Mouse (Mus musculus) gastrocnemius, postnatal 10 days (tissue): ENCODE data around the gene Rps6kb2. TPM values are rescaled to one million over a fixed set of nuclear protein-coding genes. Genes with fewer than 3 reads are reported as not detected.

ENCODE experiments used
- DNase-seq: peaks from one replicate; pipeline ENCODE4 v3.0.0; 2021; ENCODE audit warnings: mixed read lengths
- total RNA-seq, 2 experiments: library from RNA; stranded (reverse); gene quantifications; 2 replicates each; pipeline ENCODE4 v1.2.3; 2021

Gene Rps6kb2
- total RNA-seq, 2 experiments from 2014 or later = 25.3 to 30.9 TPM

DNA sequence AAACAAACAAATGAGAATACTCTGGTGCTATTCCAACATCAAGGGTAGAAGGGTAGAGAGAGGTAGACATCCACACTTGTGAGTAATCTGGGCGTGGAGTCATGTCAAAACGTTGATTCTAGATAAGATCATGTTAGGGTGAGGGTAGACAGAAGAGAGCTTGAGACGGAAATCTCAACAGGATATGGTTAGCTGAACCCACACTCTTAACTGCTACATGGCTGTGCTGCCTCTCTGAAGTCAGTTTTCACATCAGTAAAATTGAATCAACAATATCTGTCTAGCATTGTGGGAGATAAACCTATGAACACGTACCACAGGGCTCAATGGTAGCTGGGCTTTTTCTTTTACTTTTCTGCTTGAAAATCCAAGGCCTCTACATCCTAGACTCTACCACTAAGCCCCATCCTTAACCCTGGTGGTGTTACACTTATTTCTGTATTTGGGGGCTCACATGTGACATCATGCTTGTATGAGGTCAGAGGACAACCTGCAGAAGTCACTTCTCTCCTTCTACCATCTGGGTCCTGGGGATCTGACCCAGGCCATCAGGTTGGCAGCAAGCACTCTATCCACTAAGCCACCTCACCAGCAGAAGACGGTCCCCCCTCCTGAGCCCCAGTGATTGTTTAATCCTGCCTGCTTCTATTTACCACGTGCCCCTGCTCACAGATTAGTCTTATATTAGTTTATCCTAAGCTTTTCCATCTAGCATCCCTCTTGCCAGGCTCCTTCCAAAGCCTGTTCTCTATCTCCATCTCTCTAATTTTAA is 43.3 kb downstream of the Rps6kb2 start:
- DNase-seq = no peak

DNA sequence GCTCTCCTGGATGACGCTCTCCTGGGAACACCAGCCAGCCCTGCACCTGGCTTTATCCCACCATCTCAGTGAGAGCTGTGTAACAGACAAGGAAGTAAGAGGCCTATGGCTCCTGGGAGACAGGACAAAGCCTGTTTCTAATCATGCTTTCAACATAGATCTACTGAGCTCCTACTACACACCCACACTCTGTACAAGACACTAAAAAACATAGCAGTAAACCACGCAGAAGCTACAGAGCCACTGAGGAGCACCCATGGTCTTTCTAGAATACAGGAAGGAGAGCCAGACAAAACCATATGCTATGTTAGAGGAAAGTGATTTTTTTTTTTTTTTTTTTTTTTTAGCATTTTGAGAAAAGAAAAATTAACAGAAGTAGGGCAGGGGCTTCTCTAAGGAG is 44.8 kb downstream of the Rps6kb2 start:
- no peak for DNase-seq

DNA sequence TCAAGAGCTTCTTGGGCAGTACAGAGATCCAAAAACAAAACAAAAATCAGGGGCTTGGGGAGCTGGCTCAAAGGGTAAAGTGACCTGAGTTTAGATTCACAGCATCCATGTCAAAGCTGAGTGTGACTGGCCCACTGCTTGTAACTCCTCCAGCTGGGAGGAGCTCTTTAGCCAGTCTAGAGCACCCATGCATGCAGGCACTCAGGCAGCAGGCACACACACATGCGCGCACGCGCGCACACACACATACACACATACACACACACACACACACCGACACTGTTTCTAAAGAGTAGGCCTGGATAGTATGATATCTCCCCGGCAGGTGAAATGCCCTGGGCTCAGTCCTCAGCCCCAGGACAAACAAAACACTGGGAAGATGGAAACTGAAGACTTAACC is 46.1 kb downstream of the Rps6kb2 start:
- no peak for DNase-seq

DNA sequence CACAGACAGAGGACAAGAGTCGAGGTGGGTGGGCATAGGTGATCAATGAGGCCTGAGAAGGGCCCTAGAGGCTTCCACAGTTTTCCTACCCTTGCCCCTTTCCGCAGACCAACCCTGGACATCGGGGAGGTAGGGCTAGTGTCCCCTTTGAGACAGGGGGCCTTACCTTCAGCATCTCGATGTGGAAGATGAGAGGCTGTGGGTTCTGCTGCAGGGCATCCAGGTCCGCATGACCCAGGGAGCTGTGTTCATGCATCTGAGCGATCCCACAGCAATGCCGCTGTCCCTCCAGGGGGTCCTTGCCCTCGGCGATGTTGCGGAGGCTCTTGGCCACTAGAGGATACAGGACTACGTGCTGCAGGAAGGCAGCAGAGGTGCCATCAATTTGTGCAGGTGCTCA is 47.3 kb downstream of the Rps6kb2 start:
- no peak for DNase-seq

DNA sequence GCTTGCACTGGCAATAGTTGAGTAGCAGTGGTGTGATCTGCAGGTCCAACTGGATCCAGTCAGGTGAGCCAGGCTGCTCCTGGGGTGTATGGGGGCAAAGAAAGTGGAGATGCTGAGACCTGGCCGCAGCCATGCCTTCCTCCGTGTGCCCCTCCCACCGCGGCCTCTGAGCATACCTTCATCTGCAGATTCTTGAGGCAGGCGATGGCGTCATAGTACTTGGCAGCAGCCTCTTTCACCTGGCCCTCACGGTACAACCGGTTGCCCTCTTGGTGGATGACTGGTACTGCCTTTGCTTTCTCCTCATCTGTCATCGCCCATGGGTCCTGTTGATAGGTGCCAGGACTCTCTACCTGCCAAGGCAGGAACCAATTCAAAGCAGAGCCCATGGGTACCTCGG is 48.0 kb downstream of the Rps6kb2 start:
- no peak for DNase-seq

DNA sequence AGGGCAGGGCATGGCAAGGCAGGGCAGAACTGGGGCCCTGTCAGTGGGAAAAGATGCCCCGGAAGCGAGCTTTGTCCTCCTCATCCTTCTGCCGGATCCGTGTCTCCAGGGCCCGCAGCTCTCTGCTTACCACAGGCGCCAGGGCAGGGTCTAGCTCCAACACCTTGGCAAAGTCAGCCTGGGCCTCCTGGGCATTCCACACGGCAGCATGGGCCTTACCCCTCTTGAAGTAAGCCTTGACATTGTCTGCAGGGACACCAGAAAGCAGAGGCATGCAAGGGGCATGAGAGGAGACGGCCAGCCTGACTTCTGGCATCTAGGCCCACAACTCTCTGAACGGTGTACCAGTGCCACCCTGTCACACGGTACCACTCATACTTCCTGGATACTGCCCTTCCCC is 48.6 kb downstream of the Rps6kb2 start:
- DNase-seq = no peak

DNA sequence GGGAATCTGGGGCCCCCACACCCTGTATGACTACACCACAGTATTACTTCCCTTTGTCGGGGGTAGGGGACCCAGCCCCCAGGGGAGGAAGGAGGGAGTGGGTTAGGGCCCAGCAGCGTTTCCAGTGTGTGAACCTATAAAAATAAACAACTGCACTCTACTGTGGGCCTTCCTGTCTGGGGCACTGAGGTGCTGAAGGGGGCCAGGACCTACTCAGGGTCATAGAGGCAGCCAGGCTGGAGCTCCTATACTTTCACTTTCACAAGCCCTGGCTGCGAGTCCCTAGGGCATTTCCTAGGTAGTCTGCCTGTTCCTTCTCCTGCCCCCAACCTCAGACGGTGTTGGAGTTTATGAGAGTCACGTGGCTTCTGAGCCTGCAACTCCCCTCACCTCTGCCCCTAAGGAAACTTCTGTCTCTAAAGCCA is 49.3 kb downstream of the Rps6kb2 start:
- DNase-seq = no peak

DNA sequence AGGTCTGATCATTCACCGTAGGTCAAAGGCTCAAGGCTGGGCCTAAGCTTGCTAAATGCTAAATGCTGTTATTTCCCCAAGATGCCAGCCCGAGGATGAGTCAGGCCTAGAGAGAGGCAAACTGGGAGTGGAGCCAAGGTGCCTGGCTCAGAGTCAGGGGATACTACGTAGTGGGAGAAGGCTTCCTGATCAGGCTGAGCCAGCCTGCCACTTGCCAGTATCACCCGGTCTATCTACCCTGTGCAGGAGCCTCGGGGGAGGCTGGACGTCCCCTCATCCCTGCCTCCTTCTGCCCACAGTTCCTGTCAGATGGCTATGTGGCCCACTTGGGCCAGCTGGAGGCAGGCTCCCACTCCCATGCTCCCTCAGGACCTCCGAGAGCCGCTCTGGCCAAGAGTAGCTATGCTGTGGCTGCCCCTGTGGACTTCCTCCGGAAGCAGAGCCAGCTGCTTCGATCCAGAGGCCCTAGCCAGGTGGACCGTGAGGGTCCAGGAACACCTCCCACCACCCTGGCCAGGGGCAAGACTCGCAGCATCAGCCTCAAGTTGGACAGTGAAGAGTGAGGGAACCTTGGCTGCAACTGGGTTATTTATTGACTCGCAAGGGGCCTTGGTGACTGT is 49.9 kb downstream of the Rps6kb2 start:
- peak; percentile 85 for DNase-seq

DNA sequence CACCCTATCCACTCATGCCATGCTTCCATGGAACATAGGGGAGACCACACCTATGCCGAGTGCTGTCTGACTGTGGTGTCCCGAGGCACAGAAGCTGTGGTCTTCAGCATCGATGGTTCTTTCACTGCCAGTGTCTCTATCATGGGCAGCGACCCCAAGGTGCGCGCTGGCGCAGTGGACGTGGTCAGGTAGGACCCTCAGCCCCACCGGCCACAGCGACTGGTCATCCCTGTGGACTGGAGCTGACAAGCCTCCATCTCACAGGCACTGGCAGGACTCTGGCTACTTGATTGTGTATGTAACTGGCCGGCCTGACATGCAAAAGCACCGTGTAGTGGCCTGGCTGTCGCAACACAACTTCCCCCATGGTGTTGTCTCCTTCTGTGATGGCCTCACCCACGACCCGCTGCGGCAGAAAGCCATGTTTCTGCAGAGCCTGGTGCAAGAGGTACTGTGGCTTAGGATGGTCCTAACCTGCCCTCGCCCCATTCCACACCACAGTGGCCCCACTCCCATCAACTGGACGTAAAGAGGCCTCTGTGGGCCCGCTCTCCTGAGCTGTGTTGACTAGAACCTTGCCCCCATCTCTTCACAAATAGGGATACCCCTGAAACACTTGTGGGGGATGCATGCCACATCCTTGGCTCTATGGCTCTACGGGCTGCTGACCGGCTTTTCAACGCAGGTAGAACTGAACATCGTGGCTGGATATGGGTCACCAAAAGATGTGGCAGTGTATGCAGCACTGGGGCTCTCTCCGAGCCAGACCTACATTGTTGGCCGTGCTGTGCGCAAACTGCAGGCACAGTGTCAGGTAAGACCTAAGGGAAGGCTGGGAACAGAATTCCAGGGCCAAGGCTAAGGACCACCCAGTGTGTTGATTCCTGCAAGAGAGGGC is 50.8 kb downstream of the Rps6kb2 start:
- DNase-seq = no peak

DNA sequence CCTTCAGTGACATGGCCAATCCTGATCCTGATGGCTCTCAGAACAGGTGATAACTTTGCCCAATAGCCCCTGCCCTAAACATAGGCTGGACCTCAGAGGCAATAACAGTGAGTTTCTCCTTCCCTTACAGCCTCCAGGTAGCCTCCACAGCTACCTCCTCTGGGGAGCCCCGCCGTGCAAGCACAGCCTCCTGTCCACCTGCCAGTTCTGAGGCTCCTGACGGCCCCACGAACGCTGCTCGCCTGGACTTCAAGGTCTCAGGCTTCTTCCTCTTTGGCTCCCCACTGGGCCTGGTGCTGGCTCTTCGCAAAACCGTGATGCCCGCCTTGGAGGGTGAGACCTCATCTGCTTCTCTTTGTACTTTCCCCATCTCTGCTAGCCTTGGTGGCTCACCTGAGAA is 54.6 kb downstream of the Rps6kb2 start:
- DNase-seq = no peak

DNA sequence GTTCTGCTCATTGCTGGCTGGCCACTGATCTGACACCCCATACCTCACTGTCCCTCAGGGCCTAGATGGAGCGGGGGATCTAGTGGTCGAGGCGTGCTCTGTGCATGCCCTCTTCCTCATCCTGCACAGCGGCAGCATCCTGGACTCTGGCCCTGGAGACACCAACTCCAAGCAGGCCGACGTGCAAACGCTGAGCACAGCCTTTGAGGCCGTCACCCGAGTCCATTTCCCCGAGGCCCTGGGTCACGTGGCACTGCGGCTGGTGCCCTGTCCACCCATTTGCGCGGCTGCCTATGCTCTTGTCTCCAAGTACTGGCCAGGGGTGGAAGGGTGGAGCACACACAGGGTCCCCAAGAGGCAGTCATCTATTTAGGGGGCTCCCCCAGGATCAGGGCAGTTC is 56.5 kb downstream of the Rps6kb2 start:
- DNase-seq = no peak

DNA sequence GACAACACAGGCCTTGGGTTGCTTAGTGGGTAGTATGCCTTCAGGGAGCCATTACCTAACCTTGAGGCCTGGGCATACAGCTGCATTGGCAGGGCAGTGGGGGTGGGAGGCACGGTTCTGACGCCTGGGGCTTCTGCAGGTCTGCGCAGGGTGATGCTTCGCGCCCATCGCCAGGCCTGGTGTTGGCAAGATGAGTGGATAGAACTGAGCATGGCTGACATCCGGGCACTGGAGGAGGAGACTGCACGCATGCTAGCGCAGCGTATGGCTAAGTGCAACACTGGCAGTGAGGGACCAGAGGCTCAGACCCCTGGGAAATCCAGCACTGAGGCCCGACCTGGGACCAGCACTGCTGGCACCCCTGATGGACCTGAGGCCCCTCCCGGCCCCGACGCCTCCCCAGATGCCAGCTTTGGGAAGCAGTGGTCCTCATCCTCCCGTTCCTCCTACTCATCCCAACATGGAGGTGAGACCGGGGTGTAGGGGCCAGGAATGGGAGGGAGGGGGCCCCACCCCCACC is 58.4 kb downstream of the Rps6kb2 start:
- no peak for DNase-seq

Other genes starting within 250 kb of the Rps6kb2 start
- gene Aldh3b1, start 233.5 kb downstream of the Rps6kb2 start, total RNA-seq = 1 to 10 TPM; 4.2 to 5.7 TPM
- gene Unc93b1, start 228.2 kb downstream of the Rps6kb2 start, total RNA-seq = 10 to 100 TPM; 19.6 to 20.1 TPM
- gene Aldh3b3, start 204.7 kb downstream of the Rps6kb2 start, total RNA-seq = not detected
- gene Aldh3b2, start 191.0 kb downstream of the Rps6kb2 start, total RNA-seq = 1 to 10 TPM in 1 of 2 experiments, under 1 TPM in 1; 0.63 to 1.0 TPM
- gene Acy3, start 176.8 kb downstream of the Rps6kb2 start, total RNA-seq = 1 to 10 TPM; 4.8 to 5.3 TPM
- not detected for gene Tbx10, start 170.6 kb downstream of the Rps6kb2 start, total RNA-seq
- 10 to 100 TPM; 18.3 to 20.2 TPM for gene Nudt8, start 162.8 kb downstream of the Rps6kb2 start, total RNA-seq
- under 1 TPM; 0.23 to 0.47 TPM for gene Gm49405, start 162.7 kb downstream of the Rps6kb2 start, total RNA-seq
- gene Doc2g, start 160.0 kb downstream of the Rps6kb2 start, total RNA-seq = 1 to 10 TPM in 1 of 2 experiments, under 1 TPM in 1; 0.66 to 1.2 TPM
- gene Ndufv1, start 150.5 kb downstream of the Rps6kb2 start, total RNA-seq = 100 to 1,000 TPM; 297 to 355 TPM
- 100 to 1,000 TPM; 220 to 231 TPM for gene Gstp1, start 125.4 kb downstream of the Rps6kb2 start, total RNA-seq
- gene Gstp2, start 117.3 kb downstream of the Rps6kb2 start, total RNA-seq = 10 to 100 TPM; 61.6 to 63.6 TPM
- under 1 TPM in 1 of 2 experiments, not detected in 1; 0.79 TPM for gene Gstp3, start 103.8 kb downstream of the Rps6kb2 start, total RNA-seq
- gene Cabp2, start 81.8 kb downstream of the Rps6kb2 start, total RNA-seq = not detected
- 10 to 100 TPM; 18.1 to 18.2 TPM for gene Cdk2ap2, start 66.2 kb downstream of the Rps6kb2 start, total RNA-seq
- gene Pitpnm1, start 63.4 kb downstream of the Rps6kb2 start, total RNA-seq = 1 to 10 TPM; 4.2 to 5.5 TPM
- gene Aip, start 37.5 kb downstream of the Rps6kb2 start, total RNA-seq = 10 to 100 TPM; 46.5 to 47.1 TPM
- not detected for gene Gpr152, start 23.6 kb downstream of the Rps6kb2 start, total RNA-seq
- gene Cabp4, start 19.3 kb downstream of the Rps6kb2 start, total RNA-seq = not detected
- 10 to 100 TPM; 41.1 to 48.6 TPM for gene Coro1b, start 14.7 kb downstream of the Rps6kb2 start, total RNA-seq
- 1 to 10 TPM in 1 of 2 experiments, under 1 TPM in 1; 0.49 to 2.0 TPM for gene Ptprcap, start 9.8 kb downstream of the Rps6kb2 start, total RNA-seq
- gene Carns1, start 12.1 kb upstream of the Rps6kb2 start, total RNA-seq = 10 to 100 TPM; 33.1 to 47.1 TPM
- gene Tbc1d10c, start 27.9 kb upstream of the Rps6kb2 start, total RNA-seq = 1 to 10 TPM; 3.2 to 3.8 TPM
- 100 to 1,000 TPM; 339 to 348 TPM for gene Ppp1ca, start 28.7 kb upstream of the Rps6kb2 start, total RNA-seq
- gene Rad9a, start 38.3 kb upstream of the Rps6kb2 start, total RNA-seq = 1 to 10 TPM; 4.1 to 6.0 TPM
- gene Clcf1, start 50.9 kb upstream of the Rps6kb2 start, total RNA-seq = 1 to 10 TPM in 1 of 2 experiments, under 1 TPM in 1; 0.47 to 2.2 TPM
- not detected for gene AC109138.7, start 51.0 kb upstream of the Rps6kb2 start, total RNA-seq
- 10 to 100 TPM; 26.1 to 31.9 TPM for gene Pold4, start 68.5 kb upstream of the Rps6kb2 start, total RNA-seq
- gene Ssh3, start 105.8 kb upstream of the Rps6kb2 start, total RNA-seq = 1 to 10 TPM; 4.9 to 6.3 TPM
- gene Ankrd13d, start 119.8 kb upstream of the Rps6kb2 start, total RNA-seq = 1 to 10 TPM; 1.2 to 1.3 TPM
- gene Grk2, start 142.9 kb upstream of the Rps6kb2 start, total RNA-seq = 10 to 100 TPM; 28.1 to 41.2 TPM
- 10 to 100 TPM; 37.8 to 51.9 TPM for gene Kdm2a, start 234.9 kb upstream of the Rps6kb2 start, total RNA-seq